Mouse (Mus musculus): ENCODE data around the gene Lig4. TPM values are rescaled to one million over a fixed set of nuclear protein-coding genes. Genes with fewer than 3 reads are reported as not detected.

Gene Lig4
- polyA plus RNA-seq, 1 experiment, result 2.0 TPM

DNA sequence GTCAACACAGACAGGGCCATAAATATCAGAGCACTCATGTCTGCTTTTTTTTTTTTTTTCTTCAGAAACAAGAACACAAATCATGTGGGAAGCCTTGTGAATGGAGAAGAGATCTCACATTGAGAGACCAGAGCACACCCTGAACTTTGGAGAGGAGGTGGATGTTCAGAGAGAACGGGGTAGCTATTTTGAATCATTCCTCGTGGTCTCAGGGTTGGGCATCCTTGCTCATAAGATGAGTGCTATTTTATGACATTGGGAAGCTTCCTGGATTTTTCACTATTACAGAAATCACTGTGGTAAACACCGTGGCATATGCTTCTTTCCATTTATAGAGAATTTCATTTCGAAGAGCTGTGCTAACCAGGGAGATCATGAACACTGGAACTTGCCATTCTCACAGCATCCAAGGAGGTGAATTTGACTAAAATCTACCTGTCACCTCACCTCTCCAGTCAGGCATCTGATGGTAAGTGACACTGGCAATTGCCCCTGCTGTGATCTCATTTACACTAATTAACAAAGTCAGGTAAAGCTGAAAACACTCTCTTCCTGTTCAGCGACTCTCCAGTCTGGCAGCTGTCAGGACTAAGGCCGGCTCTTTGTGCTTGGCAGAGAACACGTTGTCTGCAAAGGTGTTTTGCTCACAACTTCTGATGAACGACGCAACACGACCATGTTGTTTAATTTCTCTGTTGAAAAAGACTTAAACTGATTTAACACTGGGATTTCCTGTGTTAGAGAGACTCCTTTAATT, 28.2 kb downstream of the Lig4 start:
- no peak overlapping the region for H3K4me3 ChIP-seq (ENCODE audit: insufficient read depth, poor library complexity, severe bottlenecking)
- TF ChIP-seq FOSL1 (IDR thresholded peaks at IDR 0.05; ENCODE audit: insufficient read depth, low read length, poor library complexity, severe bottlenecking) (no peak), USF1 (IDR thresholded peaks at IDR 0.05; ENCODE audit: low read depth) (no peak), CTCF (IDR thresholded peaks at IDR 0.05; ENCODE audit: control insufficient read depth, insufficient read depth, insufficient read length) (no peak), MYOD1 (IDR thresholded peaks at IDR 0.05; ENCODE audit: control insufficient read depth, insufficient read length, low read depth) (no peak), CEBPB (IDR thresholded peaks at IDR 0.05; ENCODE audit: low read depth) (no peak), MAX (IDR thresholded peaks at IDR 0.05) (no peak), MYOG (IDR thresholded peaks at IDR 0.05; ENCODE audit: control insufficient read depth, extremely low read depth, insufficient read length) (no peak)
- H3K27me3 ChIP-seq (ENCODE audit: control insufficient read depth, insufficient read depth, insufficient read length), result no peaks in the 10 kb centered on the region
- H3K79me3 ChIP-seq (ENCODE audit: low read depth), result no peaks in the 10 kb centered on the region
- no peaks in the 10 kb centered on the region for H3K36me3 ChIP-seq (ENCODE audit: control insufficient read depth, insufficient read depth)
- no peak overlapping the region for H3ac ChIP-seq (ENCODE audit: control insufficient read depth, insufficient read length, low read depth)
- H3K79me2 ChIP-seq (ENCODE audit: control insufficient read depth, insufficient read depth), result no peaks in the 10 kb centered on the region

GRCm38 (mm10) chr8:9935574-9935973, 41.9 kb downstream of the Lig4 start:
- Histone ChIP-seq H3K27me3 (ENCODE audit: control insufficient read depth, insufficient read depth, insufficient read length) (no peaks in the 10 kb centered on the region), H3ac (ENCODE audit: control insufficient read depth, insufficient read length, low read depth) (no peak overlapping the region), H3K79me3 (ENCODE audit: low read depth) (no peaks in the 10 kb centered on the region), H3K79me2 (ENCODE audit: control insufficient read depth, insufficient read depth) (no peaks in the 10 kb centered on the region), H3K4me3 (ENCODE audit: insufficient read depth, poor library complexity, severe bottlenecking) (no peak overlapping the region), H3K36me3 (ENCODE audit: control insufficient read depth, insufficient read depth) (no peaks in the 10 kb centered on the region)
- no peak for TF ChIP-seq CEBPB (IDR thresholded peaks at IDR 0.05; ENCODE audit: low read depth)
- no peak for TF ChIP-seq MYOD1 (IDR thresholded peaks at IDR 0.05; ENCODE audit: control insufficient read depth, insufficient read length, low read depth)
- TF ChIP-seq CTCF (IDR thresholded peaks at IDR 0.05; ENCODE audit: control insufficient read depth, insufficient read depth, insufficient read length), result no peak
- no peak for TF ChIP-seq FOSL1 (IDR thresholded peaks at IDR 0.05; ENCODE audit: insufficient read depth, low read length, poor library complexity, severe bottlenecking)
- TF ChIP-seq MYOG (IDR thresholded peaks at IDR 0.05; ENCODE audit: control insufficient read depth, extremely low read depth, insufficient read length), result no peak
- TF ChIP-seq MAX (IDR thresholded peaks at IDR 0.05), result no peak
- TF ChIP-seq USF1 (IDR thresholded peaks at IDR 0.05; ENCODE audit: low read depth), result no peak

DNA sequence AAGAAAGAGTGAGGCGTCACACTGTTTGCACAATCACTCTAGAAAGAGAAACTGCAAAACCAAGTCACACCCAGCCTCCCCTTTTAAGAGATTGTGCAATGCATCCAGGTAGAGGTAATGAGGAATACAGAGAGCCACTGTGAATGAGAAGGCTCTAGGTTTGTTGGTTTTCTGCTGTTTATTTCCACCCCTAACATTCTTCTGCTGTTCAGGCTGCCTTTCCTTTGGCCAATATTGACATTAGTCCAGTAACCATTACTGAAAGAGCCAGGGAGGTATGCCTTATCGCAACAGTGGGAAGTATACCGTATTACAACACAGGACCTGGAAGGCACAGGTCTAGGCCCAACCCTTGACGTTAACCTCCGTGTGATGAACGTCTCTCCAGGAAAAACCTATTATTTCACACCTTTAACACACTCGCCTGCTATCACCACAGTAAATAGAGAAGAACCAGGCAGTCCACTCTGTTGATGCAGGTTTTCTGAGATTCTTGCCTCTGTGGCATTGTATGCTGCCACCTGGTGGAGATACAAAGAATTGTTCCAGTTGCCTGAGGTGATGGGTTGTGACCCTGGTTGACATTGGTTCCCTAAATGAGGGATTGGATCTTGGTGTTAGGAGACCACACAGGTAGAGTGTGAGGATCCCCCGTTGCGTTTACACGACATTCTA, 42.5 kb downstream of the Lig4 start:
- no peaks in the 10 kb centered on the region for H3K79me3 ChIP-seq (ENCODE audit: low read depth)
- TF ChIP-seq MYOD1 (IDR thresholded peaks at IDR 0.05; ENCODE audit: control insufficient read depth, insufficient read length, low read depth) (no peak), CTCF (IDR thresholded peaks at IDR 0.05; ENCODE audit: control insufficient read depth, insufficient read depth, insufficient read length) (peak; percentile 13)
- H3K27me3 ChIP-seq (ENCODE audit: control insufficient read depth, insufficient read depth, insufficient read length), result peaks cover 3% of the 10 kb centered on the region
- no peaks in the 10 kb centered on the region for H3K36me3 ChIP-seq (ENCODE audit: control insufficient read depth, insufficient read depth)
- no peak overlapping the region for H3K4me3 ChIP-seq (ENCODE audit: insufficient read depth, poor library complexity, severe bottlenecking)
- no peak overlapping the region for H3ac ChIP-seq (ENCODE audit: control insufficient read depth, insufficient read length, low read depth)
- no peaks in the 10 kb centered on the region for H3K79me2 ChIP-seq (ENCODE audit: control insufficient read depth, insufficient read depth)

GRCm38 (mm10) chr8:9932711-9933110, 44.8 kb downstream of the Lig4 start:
- no peak for TF ChIP-seq MAX (IDR thresholded peaks at IDR 0.05)
- no peak for TF ChIP-seq MYOD1 (IDR thresholded peaks at IDR 0.05; ENCODE audit: control insufficient read depth, insufficient read length, low read depth)
- no peak for TF ChIP-seq USF1 (IDR thresholded peaks at IDR 0.05; ENCODE audit: low read depth)
- no peak for TF ChIP-seq MYOG (IDR thresholded peaks at IDR 0.05; ENCODE audit: control insufficient read depth, extremely low read depth, insufficient read length)
- TF ChIP-seq FOSL1 (IDR thresholded peaks at IDR 0.05; ENCODE audit: insufficient read depth, low read length, poor library complexity, severe bottlenecking), result no peak
- TF ChIP-seq CTCF (IDR thresholded peaks at IDR 0.05; ENCODE audit: control insufficient read depth, insufficient read depth, insufficient read length), result no peak
- TF ChIP-seq CEBPB (IDR thresholded peaks at IDR 0.05; ENCODE audit: low read depth), result no peak
- Histone ChIP-seq H3ac (ENCODE audit: control insufficient read depth, insufficient read length, low read depth) (no peak overlapping the region), H3K27me3 (ENCODE audit: control insufficient read depth, insufficient read depth, insufficient read length) (peaks cover 7% of the 10 kb centered on the region), H3K4me3 (ENCODE audit: insufficient read depth, poor library complexity, severe bottlenecking) (no peak overlapping the region), H3K79me2 (ENCODE audit: control insufficient read depth, insufficient read depth) (no peaks in the 10 kb centered on the region), H3K36me3 (ENCODE audit: control insufficient read depth, insufficient read depth) (no peaks in the 10 kb centered on the region), H3K79me3 (ENCODE audit: low read depth) (no peaks in the 10 kb centered on the region)

- TF ChIP-seq MYOG (IDR thresholded peaks at IDR 0.05; ENCODE audit: control insufficient read depth, extremely low read depth, insufficient read length), result no peak
- TF ChIP-seq CEBPB (IDR thresholded peaks at IDR 0.05; ENCODE audit: low read depth), result no peak
- TF ChIP-seq USF1 (IDR thresholded peaks at IDR 0.05; ENCODE audit: low read depth), result no peak
- TF ChIP-seq MAX (IDR thresholded peaks at IDR 0.05), result no peak
- no peak for TF ChIP-seq MYOD1 (IDR thresholded peaks at IDR 0.05; ENCODE audit: control insufficient read depth, insufficient read length, low read depth)
- no peak for TF ChIP-seq FOSL1 (IDR thresholded peaks at IDR 0.05; ENCODE audit: insufficient read depth, low read length, poor library complexity, severe bottlenecking)
- no peak for TF ChIP-seq CTCF (IDR thresholded peaks at IDR 0.05; ENCODE audit: control insufficient read depth, insufficient read depth, insufficient read length)
- no peaks in the 10 kb centered on the region for H3K79me3 ChIP-seq (ENCODE audit: low read depth)
- H3K79me2 ChIP-seq (ENCODE audit: control insufficient read depth, insufficient read depth), result no peaks in the 10 kb centered on the region
- H3K27me3 ChIP-seq (ENCODE audit: control insufficient read depth, insufficient read depth, insufficient read length), result peaks cover 7% of the 10 kb centered on the region
- H3ac ChIP-seq (ENCODE audit: control insufficient read depth, insufficient read length, low read depth), result no peak overlapping the region
- H3K4me3 ChIP-seq (ENCODE audit: insufficient read depth, poor library complexity, severe bottlenecking), result no peak overlapping the region
- no peaks in the 10 kb centered on the region for H3K36me3 ChIP-seq (ENCODE audit: control insufficient read depth, insufficient read depth)
Observed at GRCm38 (mm10) chr8:9929746-9930445, 47.6 kb downstream of the Lig4 start.

Other genes with a start within 250 kb of the Lig4 start
- not detected for gene Fam155a, start 206.5 kb downstream of the Lig4 start, polyA plus RNA-seq (2012; fragmentation: generic; extraction: Trizol)
- gene Gm10217, start 113.4 kb downstream of the Lig4 start, polyA plus RNA-seq (2012; fragmentation: generic; extraction: Trizol), result not detected
- 6.4 TPM for gene Abhd13, start within 50 bp of the Lig4 start, polyA plus RNA-seq (2012; fragmentation: generic; extraction: Trizol)
- 0.04 TPM for gene Tnfsf13b, start 28.8 kb upstream of the Lig4 start, polyA plus RNA-seq (2012; fragmentation: generic; extraction: Trizol)
- gene Myo16, start 176.2 kb upstream of the Lig4 start, polyA plus RNA-seq (2012; fragmentation: generic; extraction: Trizol), result 0.02 TPM